Mouse (Mus musculus) layer of hippocampus, adult 9-10 months (tissue): ENCODE measurements around the gene Prkar1a.
"Not testable (repeated sequence)": the region's sequence is repeated elsewhere in the genome, so short reads cannot be mapped to it uniquely, and the experiment has no call there.

Experiments used
- DNase-seq: peaks from one replicate; pipeline ENCODE4 v3.0.0; 2022; ENCODE audit warnings: low spot score

The Prkar1a gene

DNA sequence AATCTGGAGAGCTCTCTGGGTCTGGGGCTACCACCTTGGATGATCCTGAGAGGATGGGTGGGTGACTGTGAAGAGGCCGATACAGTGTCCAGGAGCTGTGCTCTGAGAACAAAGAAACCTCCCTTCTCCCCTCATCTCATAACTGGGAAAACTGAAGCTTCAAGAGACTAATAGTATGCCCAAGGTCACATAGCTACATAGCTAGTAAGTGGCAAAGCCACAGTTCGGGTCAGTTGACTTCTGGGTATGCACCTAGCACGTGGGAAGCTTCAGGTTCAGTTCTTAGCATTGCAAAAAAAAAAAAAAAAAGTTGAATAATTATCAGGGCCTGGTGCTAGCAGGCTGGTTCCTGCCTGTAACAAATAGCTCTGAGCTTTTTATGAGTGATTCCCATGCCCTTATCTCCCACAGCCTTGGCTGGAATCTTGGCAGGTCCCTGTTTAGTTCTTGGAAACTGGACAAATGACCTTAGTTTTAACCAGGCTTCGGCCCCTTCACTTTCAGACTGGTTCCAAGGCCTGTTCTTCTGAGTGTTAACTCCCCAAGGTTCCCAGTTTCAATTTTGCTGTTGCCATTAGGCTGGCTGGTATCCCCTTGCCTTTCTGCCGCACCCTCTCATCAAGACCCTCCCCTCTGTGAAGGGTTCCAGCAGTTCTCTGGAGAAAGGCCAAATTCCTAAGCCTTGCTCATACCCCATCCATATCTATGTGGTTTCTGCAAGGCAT, 7.5 kb upstream of the Prkar1a start:
- DNase-seq: no peak

GRCm38 (mm10) chr11:109648510-109648909, 695 bp upstream of the Prkar1a start:
- no peak for DNase-seq

DNA sequence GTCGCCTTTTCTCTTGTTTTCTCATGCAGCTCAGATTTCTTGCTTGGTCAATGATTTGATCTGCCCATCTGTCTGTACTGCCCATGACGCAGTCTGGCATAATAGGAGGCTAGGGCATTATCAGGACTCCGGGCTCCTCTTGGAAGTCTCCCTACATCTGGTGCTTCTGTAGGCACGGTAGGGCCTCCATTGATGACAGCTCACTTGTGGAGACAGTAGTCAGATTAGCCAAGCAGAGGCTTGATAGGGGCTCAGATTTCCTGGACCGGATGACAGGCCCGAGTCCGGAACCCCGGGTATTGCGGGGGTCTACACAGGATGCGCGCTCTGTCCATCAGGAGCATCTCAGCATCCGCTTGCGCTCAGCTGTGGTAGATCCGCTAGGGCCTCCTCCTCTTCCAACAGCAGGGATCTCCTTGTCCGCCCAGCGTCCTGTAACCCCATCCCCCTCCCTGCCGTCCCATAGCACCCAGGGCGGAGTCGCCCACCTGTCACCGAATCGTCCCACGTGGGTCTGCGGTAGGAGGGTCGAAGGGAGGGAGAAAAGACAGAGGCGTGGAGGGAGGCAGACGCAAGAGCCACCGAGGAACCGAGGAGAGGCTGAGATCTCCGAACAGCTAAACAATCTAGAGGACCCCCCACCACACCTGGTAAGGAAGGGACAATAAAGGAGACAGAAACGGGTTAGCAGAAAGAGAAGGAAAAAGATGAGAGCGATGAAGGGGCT, 933 bp downstream of the Prkar1a start:
- DNase-seq: peak; percentile 56

DNA sequence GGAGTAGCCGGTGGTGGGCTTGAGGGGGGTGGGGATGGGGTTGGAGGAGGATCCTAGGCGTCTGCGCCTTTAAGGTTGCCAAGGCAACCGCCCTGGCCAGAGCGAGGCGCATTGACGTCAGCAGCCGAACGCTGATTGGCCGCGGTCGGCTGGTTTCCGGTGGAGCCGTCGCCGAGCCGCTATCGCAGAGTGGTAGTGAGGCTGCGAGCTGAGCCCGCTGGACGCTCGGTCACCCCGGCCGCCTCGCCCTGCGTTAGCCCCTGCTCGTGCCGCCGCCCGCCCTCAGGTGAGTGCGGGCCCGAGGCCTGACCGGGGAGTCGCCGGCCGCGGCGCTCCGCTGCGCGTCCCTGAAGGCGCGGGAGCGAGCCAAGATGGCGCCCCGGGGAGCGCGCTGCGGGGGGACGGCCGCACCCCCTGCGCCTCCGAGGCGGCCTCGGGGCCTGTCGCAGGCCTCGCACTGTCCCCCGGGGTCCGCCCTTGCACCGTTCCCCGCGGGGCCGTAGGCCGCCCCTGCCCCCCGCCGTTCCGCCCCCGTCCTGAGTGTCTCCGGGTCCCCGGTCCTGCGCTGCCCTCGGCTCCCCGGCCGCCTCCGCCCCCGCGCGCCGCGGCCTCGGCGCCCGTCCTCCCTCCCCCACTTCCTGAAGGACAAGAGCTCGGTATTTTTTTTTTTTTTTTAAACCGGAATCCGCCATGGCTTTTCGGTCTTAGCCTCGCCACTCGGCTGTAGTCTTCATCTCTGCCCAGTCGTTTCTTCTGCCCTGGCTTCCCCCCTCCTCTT, 1.8 kb downstream of the Prkar1a start:
- peak; percentile 79 for DNase-seq

GRCm38 (mm10) chr11:109651566-109652024, 2.4 kb downstream of the Prkar1a start:
- DNase-seq: no peak

DNA sequence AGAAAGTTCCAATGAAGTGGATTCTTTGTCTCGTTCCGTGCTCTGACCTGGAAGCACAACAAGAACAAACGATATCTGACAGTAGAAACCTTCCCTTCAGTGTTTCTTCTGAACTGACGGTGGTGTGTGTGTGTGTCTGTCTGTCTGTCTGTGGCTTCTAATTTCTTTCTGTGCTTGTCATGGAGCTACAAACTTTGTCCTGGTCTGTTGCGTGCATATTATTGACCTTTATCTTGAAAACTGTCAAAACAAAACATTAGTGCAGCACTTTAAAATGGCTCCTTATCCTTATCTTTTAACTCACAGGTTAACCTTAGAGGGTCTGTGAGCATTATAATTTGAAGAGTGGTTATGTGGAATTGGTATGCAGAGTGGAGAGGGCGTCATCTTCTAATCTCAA, 3.3 kb downstream of the Prkar1a start:
- DNase-seq: no peak

DNA sequence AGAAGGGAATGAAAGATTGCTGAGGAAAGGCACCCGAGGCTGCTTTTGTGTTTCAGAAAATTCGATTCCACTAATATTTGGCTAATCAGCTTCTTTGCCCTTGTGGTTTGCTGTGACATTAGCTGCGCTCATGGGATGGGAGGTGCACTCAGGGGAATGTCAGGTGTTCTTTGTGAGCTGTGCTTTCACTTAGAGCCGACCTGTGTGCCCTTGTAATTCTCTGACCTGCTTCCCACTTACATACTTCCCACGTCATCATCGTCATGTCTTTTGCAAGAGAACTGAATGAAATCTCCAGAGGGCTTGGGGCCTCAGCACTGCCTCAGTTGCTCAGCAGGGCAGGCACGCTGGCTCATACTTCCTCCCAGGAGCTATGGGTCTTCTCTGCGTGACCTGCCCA, 4.0 kb downstream of the Prkar1a start:
- no peak for DNase-seq

GRCm38 (mm10) chr11:109654581-109654980, 5.4 kb downstream of the Prkar1a start:
- DNase-seq: no peak

- DNase-seq: no peak
Observed at GRCm38 (mm10) chr11:109656232-109656631, 7.0 kb downstream of the Prkar1a start.

GRCm38 (mm10) chr11:109660526-109660925, 11.3 kb downstream of the Prkar1a start:
- DNase-seq: not testable (repeated sequence)

- no peak for DNase-seq
Observed at GRCm38 (mm10) chr11:109664293-109664692, 15.1 kb downstream of the Prkar1a start.

GRCm38 (mm10) chr11:109665424-109665823, 16.2 kb downstream of the Prkar1a start:
- no peak for DNase-seq

DNA sequence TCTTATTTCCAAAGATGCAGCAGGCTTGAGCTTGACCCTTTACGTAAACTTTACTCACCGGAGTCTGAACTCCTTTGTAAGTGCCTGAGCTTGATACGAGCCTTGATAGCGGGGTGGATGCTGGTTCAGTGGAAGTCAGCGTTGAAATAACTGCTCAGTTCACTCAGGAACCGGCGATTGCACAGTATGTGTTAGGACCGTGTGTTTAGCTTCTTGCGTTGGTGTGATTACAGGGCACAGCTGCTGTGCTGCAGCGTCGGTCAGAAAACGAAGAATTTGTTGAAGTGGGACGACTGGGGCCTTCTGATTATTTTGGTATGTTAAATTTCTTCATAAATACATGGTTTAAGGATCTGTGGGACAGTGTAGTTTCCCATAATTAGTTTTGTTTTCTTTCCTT, 17.2 kb downstream of the Prkar1a start:
- no peak for DNase-seq

- DNase-seq: no peak
Observed at GRCm38 (mm10) chr11:109667371-109667770, 18.2 kb downstream of the Prkar1a start.

- no peak for DNase-seq
Observed at GRCm38 (mm10) chr11:109668115-109668725, 19.0 kb downstream of the Prkar1a start.

DNA sequence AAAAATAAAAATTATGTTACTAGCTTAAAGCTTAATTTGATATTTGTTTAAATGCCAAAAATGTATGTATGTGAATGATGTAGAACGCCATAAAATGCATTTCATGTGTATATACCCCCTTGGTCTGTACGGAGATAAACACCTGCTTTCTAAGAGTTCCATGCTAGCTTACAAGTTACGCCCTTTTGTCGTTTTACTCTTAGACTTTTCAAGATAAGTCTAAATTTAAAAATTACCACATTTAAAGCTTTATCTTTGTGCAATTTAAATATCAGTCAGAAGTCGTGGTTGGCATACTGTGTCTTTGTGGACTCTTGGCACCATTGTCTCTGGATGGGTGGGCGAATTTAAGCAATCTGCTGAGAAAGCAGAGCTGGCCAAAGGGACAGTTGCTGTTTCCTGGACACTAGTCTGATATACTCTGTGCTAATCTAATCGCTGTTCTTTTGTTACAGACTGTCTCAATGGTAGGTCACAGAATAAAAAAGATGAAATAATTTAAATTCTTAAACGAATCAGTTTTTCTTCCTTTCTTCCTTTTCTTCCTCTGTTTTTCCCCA, 20.0 kb downstream of the Prkar1a start:
- no peak for DNase-seq

DNA sequence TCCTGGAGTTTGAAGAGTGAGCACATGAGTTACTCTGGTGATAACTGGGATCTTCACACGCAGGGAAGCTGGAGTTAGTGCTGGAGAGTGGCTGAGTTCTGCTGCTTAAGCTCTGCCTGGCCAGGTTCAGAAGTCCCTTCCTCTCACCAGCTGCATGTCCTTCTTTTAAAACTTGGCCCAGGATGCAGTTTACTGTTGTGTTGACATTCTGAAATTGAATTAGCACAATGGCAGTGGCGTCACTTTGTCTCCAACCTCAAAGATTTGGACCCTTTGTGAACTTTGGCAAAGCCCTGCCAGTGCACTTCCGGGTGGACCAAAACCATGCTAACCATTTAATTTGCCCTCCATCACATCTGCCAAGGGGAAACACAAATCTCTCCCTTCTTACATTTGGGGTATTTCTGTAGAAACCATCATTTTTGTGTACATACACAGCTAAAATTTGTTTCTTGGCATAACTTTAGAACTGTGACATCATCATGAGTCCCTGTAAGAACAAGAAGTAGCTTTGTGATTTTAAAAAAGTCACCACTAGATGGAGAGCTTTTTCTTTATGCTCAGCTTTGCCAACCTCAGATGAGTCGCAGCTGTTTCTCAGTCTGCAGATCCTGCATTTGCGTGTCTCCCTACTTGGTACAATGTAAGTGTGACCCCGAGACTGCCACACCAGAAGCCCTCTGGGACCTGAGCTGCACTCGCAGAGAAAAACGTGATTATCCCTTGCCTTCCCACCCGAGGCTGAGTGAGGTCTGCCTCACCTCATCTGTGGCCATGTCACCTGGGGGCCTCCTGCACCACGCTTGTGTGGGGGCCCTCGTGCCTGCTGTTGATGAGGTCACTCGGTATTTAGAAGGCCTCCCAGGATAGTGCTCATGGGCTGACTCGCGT, 21.1 kb downstream of the Prkar1a start:
- DNase-seq: no peak

- DNase-seq: no peak
Observed at GRCm38 (mm10) chr11:109671136-109672020, 22.2 kb downstream of the Prkar1a start.

DNA sequence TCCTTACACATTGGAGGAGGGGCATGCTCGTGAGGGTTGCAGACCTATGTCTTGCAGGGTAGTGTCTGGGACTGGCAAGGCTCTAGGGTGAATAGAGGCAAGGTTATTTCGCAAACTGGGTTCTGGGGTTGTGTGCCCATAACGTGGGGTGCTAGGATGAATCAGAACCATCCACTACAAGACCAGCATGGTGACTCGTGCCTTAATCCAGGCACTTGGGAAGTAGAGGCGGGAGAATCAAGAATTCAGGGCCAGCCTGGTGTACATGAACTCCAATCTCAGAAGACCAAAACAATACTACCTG, 22.8 kb downstream of the Prkar1a start:
- DNase-seq: no peak

DNA sequence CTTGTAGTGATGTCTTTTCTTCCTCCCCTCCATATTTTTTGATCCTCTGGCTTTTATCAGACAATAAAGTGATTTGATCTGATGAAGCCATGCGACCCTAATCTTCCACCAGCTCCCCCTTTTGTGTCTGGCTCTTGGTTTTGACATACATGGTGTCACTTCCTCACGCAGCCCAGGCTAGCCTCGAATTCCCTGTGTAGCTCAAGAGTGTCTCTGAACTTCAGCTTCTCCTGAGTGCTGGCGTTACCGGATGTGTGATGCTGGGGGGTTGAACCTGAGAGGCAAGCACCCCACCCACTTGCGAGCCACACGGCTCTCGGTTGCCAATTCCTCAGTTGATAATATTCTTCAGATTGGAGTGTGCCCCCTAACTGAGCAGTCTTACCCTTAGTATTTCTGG, 23.2 kb downstream of the Prkar1a start:
- no peak for DNase-seq
